Mouse (Mus musculus) hindbrain, embryonic 16.5 days (tissue): ENCODE measurements around the gene 4930435E12Rik. TPM values are rescaled to one million over a fixed set of nuclear protein-coding genes. Genes with fewer than 3 reads are reported as not detected.

Source experiments
- ATAC-seq: fragments of 200-750 bp; cut with Nextera tagmentation; 2 replicates; pipeline ENCODE4 v1.8.0; 2017; ENCODE audit warnings: moderate TSS enrichment, moderate library complexity
- H3K27ac ChIP-seq: fragments of 300-500 bp; sonication (generic); 2 replicates; pipeline ENCODE4 v1.5.1; 2014; ENCODE audit warnings: low read depth, mild to moderate bottlenecking, control low read depth, low read length, moderate library complexity
- H3K27me3 ChIP-seq: fragments of 300-500 bp; sonication (generic); replicated peaks from 2 replicates; pipeline ENCODE4 v1.6.1; 2014; ENCODE audit warnings: low read length; ENCODE audit not compliant: control insufficient read depth, insufficient read depth
- H3K36me3 ChIP-seq: fragments of 300-500 bp; sonication (generic); 2 replicates; pipeline ENCODE4 v1.6.1; 2014; ENCODE audit warnings: mild to moderate bottlenecking, low read length, moderate library complexity, mixed read lengths; ENCODE audit not compliant: control insufficient read depth, insufficient read depth
- H3K4me1 ChIP-seq: fragments of 300-500 bp; sonication (generic); 2 replicates; pipeline ENCODE4 v1.6.1; 2014; ENCODE audit warnings: low read depth, low read length; ENCODE audit not compliant: control insufficient read depth, insufficient read depth
- H3K4me2 ChIP-seq: fragments of 300-500 bp; sonication (generic); 2 replicates; pipeline ENCODE4 v1.6.1; 2014; ENCODE audit warnings: mild to moderate bottlenecking, low read length, control low read depth, moderate library complexity
- H3K4me3 ChIP-seq: fragments of 300-500 bp; sonication (generic); 2 replicates; pipeline ENCODE4 v1.5.1; 2014; ENCODE audit warnings: mild to moderate bottlenecking, low read length, control low read depth, moderate library complexity
- H3K9ac ChIP-seq: fragments of 300-500 bp; sonication (generic); 2 replicates; pipeline ENCODE4 v1.6.1; 2014; ENCODE audit warnings: low read depth, mild to moderate bottlenecking, control low read depth, low read length, moderate library complexity
- H3K9me3 ChIP-seq: fragments of 300-500 bp; sonication (generic); 2 replicates; pipeline ENCODE4 v1.6.1; 2014; ENCODE audit warnings: mild to moderate bottlenecking, low read length, moderate library complexity; ENCODE audit not compliant: control insufficient read depth
- WGBS: fragments of 180-500 bp; shearing (Covaris S2); extraction: QIAGEN DNeasy Blood & Tissue Kit; methylation state at CpG from one replicate; pipeline ENCODE4 v1.1.7; 2014; 5-methylcytosine and 5-hydroxymethylcytosine counted together
- polyA plus RNA-seq: library from polyadenylated mRNA; unstranded; fragments of >200 nt; fragmentation: Nextera tagmentation; extraction: Ambion mirVana; gene quantifications from 2 replicates; pipeline ENCODE4 v1.2.1, GENCODE M21; 2015

The 4930435E12Rik gene
- polyA plus RNA-seq, 1 experiment from 2014 or later: not detected

- no peaks in the 10 kb centered on the region for H3K4me1 ChIP-seq
- WGBS: 84% methylated on average over 8 of the region's 8 CpGs
- H3K9me3 ChIP-seq: no peaks in the 10 kb centered on the region
- no peaks in the 10 kb centered on the region for H3K27me3 ChIP-seq
- H3K4me2 ChIP-seq: no peak overlapping the region
- H3K4me3 ChIP-seq: no peak overlapping the region
- no peak overlapping the region for H3K27ac ChIP-seq
- H3K9ac ChIP-seq: no peak overlapping the region
- H3K36me3 ChIP-seq: peaks cover 31% of the 10 kb centered on the region
- ATAC-seq: no peak
Measured at GRCm38 (mm10) chr16:38762401-38762800, 66.1 kb downstream of the 4930435E12Rik start.

Other genes starting within 250 kb of the 4930435E12Rik start
- gene Arhgap31, start 115.5 kb downstream of the 4930435E12Rik start, polyA plus RNA-seq: 4.5 and 6.7 TPM in 2 replicates
- 38.3 and 40.3 TPM in 2 replicates for gene B4galt4, start 86.5 kb downstream of the 4930435E12Rik start, polyA plus RNA-seq
- gene Upk1b, start 28.4 kb downstream of the 4930435E12Rik start, polyA plus RNA-seq: 0.16 and 0.60 TPM in 2 replicates
- 3.6 and 4.3 TPM in 2 replicates for gene Igsf11, start 63.9 kb upstream of the 4930435E12Rik start, polyA plus RNA-seq